Mouse (Mus musculus) left cerebral cortex, postnatal 14 days (tissue): ENCODE measurements around the gene Tcp10c. TPM values are rescaled to one million over a fixed set of nuclear protein-coding genes. Genes with fewer than 3 reads are reported as not detected.
A peak's percentile ranks its signal among the peaks of the same experiment; 100 is the strongest.
"Not testable (repeated sequence)": the region's sequence is repeated elsewhere in the genome, so short reads cannot be mapped to it uniquely, and the experiment has no call there.

Source experiments
- DNase-seq, 2 experiments: peaks; one replicate each; pipeline ENCODE4 v3.0.0; 2021 to 2022; ENCODE audit warnings: low spot score in 2 of 2, mixed read lengths in 1 of 2
- intact Hi-C: fragments of 180-260 bp; cut with DNase I; formaldehyde crosslinking; loops from one replicate; pipeline ENCODE4 v1.15.1; 2025
- long read RNA-seq, 2 experiments: library from polyadenylated mRNA; stranded (forward); transcript quantifications; one replicate each; pipeline ENCODE4 v2.0.0; 2021
- total RNA-seq, 2 experiments: library from RNA; stranded (reverse); gene quantifications; 2 replicates each; pipeline ENCODE4 v1.2.3; 2021

Gene Tcp10c
- total RNA-seq = not detected
- long read RNA-seq, experiment 1 = 0 reads
- long read RNA-seq, experiment 2 = 0 reads

GRCm38 (mm10) chr17:13354521-13354920, at the start of gene Tcp10c:
Tcp10c (plus strand) TSS chr17:13354572.
- intact Hi-C loops, DNase-seq: not testable (repeated sequence)

- peak in 1 of 2 experiments; percentile 20 for DNase-seq
- intact Hi-C loops = not testable (repeated sequence)
These were observed 46.5 kb upstream of the Tcp10c start for GRCm38 (mm10) chr17:13307852-13308251.

- intact Hi-C loops, DNase-seq: not testable (repeated sequence)
These were observed 46.0 kb upstream of the Tcp10c start for GRCm38 (mm10) chr17:13308344-13308743.

GRCm38 (mm10) chr17:13308746-13309145, 45.6 kb upstream of the Tcp10c start:
- DNase-seq, intact Hi-C loops: not testable (repeated sequence)

- DNase-seq, intact Hi-C loops: not testable (repeated sequence)
These were observed 45.2 kb upstream of the Tcp10c start for GRCm38 (mm10) chr17:13309182-13309631.

GRCm38 (mm10) chr17:13329967-13330366, 24.4 kb upstream of the Tcp10c start:
- DNase-seq, intact Hi-C loops: not testable (repeated sequence)

- DNase-seq, intact Hi-C loops: not testable (repeated sequence)
These were observed 23.2 kb upstream of the Tcp10c start for GRCm38 (mm10) chr17:13331179-13331578.

GRCm38 (mm10) chr17:13332496-13332895, 21.9 kb upstream of the Tcp10c start:
- intact Hi-C loops, DNase-seq: not testable (repeated sequence)

- intact Hi-C loops = not testable (repeated sequence)
- peak; percentile 71 to 78 for DNase-seq
These were observed 17.2 kb upstream of the Tcp10c start for GRCm38 (mm10) chr17:13336979-13337749.

- intact Hi-C loops, DNase-seq: not testable (repeated sequence)
These were observed 16.4 kb upstream of the Tcp10c start for GRCm38 (mm10) chr17:13337931-13338330.

- intact Hi-C loops, DNase-seq: not testable (repeated sequence)
These were observed 14.3 kb upstream of the Tcp10c start for GRCm38 (mm10) chr17:13340071-13340470.

- intact Hi-C loops = not testable (repeated sequence)
These were observed 8.4 kb upstream of the Tcp10c start for GRCm38 (mm10) chr17:13345923-13346322.

GRCm38 (mm10) chr17:13349563-13349962, 4.8 kb upstream of the Tcp10c start:
- intact Hi-C loops, DNase-seq: not testable (repeated sequence)

More at GRCm38 (mm10) chr17:13345923-13346322, 8.4 kb upstream of the Tcp10c start:
- not testable (repeated sequence) for DNase-seq

GRCm38 (mm10) chr17:13353249-13353648, 1.1 kb upstream of the Tcp10c start:
- intact Hi-C loops, DNase-seq: not testable (repeated sequence)

GRCm38 (mm10) chr17:13362489-13362888, 8.1 kb downstream of the Tcp10c start:
- intact Hi-C loops, DNase-seq: not testable (repeated sequence)

- intact Hi-C loops, DNase-seq: not testable (repeated sequence)
These were observed 9.4 kb downstream of the Tcp10c start for GRCm38 (mm10) chr17:13363773-13364172.

GRCm38 (mm10) chr17:13364196-13364595, 9.8 kb downstream of the Tcp10c start:
- DNase-seq, intact Hi-C loops: not testable (repeated sequence)

- intact Hi-C loops = not testable (repeated sequence)
These were observed 12.8 kb downstream of the Tcp10c start for GRCm38 (mm10) chr17:13367181-13367580.

GRCm38 (mm10) chr17:13368658-13369057, 14.3 kb downstream of the Tcp10c start:
- intact Hi-C loops = not testable (repeated sequence)
- DNase-seq = peak; percentile 36 to 63

More at GRCm38 (mm10) chr17:13367181-13367580, 12.8 kb downstream of the Tcp10c start:
- not testable (repeated sequence) for DNase-seq

GRCm38 (mm10) chr17:13370746-13371145, 16.4 kb downstream of the Tcp10c start:
- intact Hi-C loops, DNase-seq: not testable (repeated sequence)
